Mouse (Mus musculus): Measurements from ENCODE around the gene Btn1a1. TPM values are rescaled to one million over a fixed set of nuclear protein-coding genes. Genes with fewer than 3 reads are reported as not detected.

Gene Btn1a1
- polyA plus RNA-seq (2015; fragmentation: Nextera tagmentation; extraction: Ambion mirVana) = not detected in 2 replicates

GRCm38 (mm10) chr13:23465600-23466109 lies at the start of gene Btn1a1:
Btn1a1 (minus strand) TSS chr13:23465901.

DNA sequence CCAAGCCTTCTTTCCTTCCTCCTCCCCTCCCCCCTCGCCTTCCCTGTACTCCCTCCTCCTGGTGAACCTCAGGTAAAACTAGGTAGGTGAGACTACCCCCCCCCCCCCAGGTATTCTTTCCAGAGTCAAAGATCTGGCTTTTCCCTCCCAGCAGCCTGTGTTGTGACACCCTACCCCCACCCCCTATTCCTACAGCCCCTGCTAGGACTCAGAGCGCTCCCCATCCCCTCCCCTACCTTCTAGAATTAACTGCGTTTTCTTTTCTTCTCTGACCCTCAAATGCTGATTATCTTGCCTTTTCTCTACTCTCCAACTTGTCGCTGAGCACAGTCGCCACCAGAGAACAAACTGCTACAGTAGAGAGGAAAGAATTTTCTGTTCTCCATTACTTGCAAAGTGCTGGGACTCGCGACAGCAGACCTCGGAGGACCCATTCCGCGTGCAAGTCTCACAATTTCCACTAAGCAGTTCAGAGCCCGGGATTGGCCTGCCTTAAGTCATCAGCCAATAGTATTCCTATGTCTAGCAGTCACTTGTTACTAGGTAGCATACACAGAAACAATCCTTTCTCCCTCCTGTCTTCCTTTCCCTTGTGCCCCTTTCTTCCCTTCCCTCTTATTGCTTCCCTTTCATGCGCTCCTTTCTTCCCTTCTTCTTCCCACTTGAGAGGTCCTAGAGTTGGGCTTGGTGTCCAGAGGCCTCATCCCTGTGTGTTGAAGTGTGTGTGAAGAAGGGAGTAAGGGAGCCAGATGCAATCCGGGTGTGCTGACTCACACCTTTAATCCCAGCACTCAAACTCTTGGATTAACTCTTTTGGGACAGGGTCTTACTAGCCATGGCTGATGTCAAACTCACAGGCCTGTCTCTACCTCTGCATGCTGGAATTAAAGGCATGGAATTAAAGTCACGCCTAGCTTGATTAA lies 23.0 kb upstream of the Btn1a1 start, which contains the start of gene Btn2a2:
TSS of gene Btn2a2 (minus strand) at position 458 of the 923 bp plus-strand sequence.

DNA sequence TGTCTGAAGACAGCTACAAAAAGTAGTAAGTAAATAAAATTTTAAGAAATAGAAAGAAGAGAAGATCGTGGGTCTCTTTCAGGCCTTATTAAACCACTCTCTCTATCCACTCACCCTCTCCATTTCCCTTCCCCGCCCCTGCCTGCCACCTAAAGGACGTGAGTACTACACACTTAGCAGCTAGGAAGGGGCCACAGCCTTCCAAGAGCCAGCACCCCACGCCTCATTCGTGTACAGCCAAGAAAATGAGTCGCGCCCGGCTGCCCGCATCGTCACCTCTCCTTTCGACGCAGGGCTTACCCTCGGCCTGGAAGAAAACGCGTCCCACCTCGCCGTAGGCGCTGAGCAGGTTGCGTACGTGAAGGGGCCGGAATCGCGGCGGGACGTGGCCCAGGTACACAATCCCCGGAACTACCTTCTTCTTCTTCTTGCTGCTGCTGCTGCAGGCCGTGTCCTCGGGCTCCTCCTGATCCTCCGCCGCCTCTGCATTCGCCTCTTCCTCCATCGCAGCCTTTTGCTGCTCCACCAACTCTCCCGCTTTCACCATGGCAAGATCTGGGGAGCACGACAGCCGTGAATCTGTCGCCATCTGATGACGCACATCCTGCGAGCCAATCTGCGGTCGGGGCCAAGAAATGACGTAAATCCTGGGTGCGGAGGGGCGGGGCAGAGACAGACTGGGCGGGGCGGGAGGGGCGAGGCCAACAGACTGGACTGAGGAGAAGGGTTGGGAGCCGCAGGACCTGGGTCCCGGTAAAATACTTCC lies 42.2 kb downstream of the Btn1a1 start, which contains the start of gene Abt1:
TSS of gene Abt1 (minus strand) at position 581 of the 766 bp plus-strand sequence.

Other genes starting within 250 kb of the Btn1a1 start
- gene Vmn1r222, start 230.0 kb downstream of the Btn1a1 start, polyA plus RNA-seq (2015; fragmentation: Nextera tagmentation; extraction: Ambion mirVana) = not detected in 2 replicates
- gene Vmn1r223, start 218.8 kb downstream of the Btn1a1 start, polyA plus RNA-seq (2015; fragmentation: Nextera tagmentation; extraction: Ambion mirVana) = not detected in 2 replicates
- gene Zfp322a, start 96.7 kb downstream of the Btn1a1 start, polyA plus RNA-seq (2015; fragmentation: Nextera tagmentation; extraction: Ambion mirVana) = 19.6 and 25.9 TPM in 2 replicates
- gene Abt1, start 42.0 kb downstream of the Btn1a1 start, polyA plus RNA-seq (2015; fragmentation: Nextera tagmentation; extraction: Ambion mirVana) = 7.0 and 8.6 TPM in 2 replicates
- not detected in 2 replicates for gene Btn2a2, start 23.0 kb upstream of the Btn1a1 start, polyA plus RNA-seq (2015; fragmentation: Nextera tagmentation; extraction: Ambion mirVana)
- 24.9 and 35.3 TPM in 2 replicates for gene Hist1h4h, start 65.1 kb upstream of the Btn1a1 start, polyA plus RNA-seq (2015; fragmentation: Nextera tagmentation; extraction: Ambion mirVana)
- 1.5 and 3.4 TPM in 2 replicates for gene Hist1h2af, start 68.0 kb upstream of the Btn1a1 start, polyA plus RNA-seq (2015; fragmentation: Nextera tagmentation; extraction: Ambion mirVana)
- gene Hist1h3g, start 69.5 kb upstream of the Btn1a1 start, polyA plus RNA-seq (2015; fragmentation: Nextera tagmentation; extraction: Ambion mirVana) = 1.7 and 2.1 TPM in 2 replicates
- 0.54 and 0.58 TPM in 2 replicates for gene Hist1h2bh, start 77.5 kb upstream of the Btn1a1 start, polyA plus RNA-seq (2015; fragmentation: Nextera tagmentation; extraction: Ambion mirVana)
- gene Hist1h3f, start 78.2 kb upstream of the Btn1a1 start, polyA plus RNA-seq (2015; fragmentation: Nextera tagmentation; extraction: Ambion mirVana) = 0.28 and 0.43 TPM in 2 replicates
- not detected in 2 replicates for gene Hist1h4f, start 85.7 kb upstream of the Btn1a1 start, polyA plus RNA-seq (2015; fragmentation: Nextera tagmentation; extraction: Ambion mirVana)
- 0.58 and 0.60 TPM in 2 replicates for gene Hist1h1d, start 87.4 kb upstream of the Btn1a1 start, polyA plus RNA-seq (2015; fragmentation: Nextera tagmentation; extraction: Ambion mirVana)
- 1.8 and 2.0 TPM in 2 replicates for gene Hist1h3e, start 96.5 kb upstream of the Btn1a1 start, polyA plus RNA-seq (2015; fragmentation: Nextera tagmentation; extraction: Ambion mirVana)
- 14.0 and 18.1 TPM in 2 replicates for gene Hist1h2ae, start 105.3 kb upstream of the Btn1a1 start, polyA plus RNA-seq (2015; fragmentation: Nextera tagmentation; extraction: Ambion mirVana)
- 10.7 and 21.8 TPM in 2 replicates for gene Hist1h2bg, start 105.5 kb upstream of the Btn1a1 start, polyA plus RNA-seq (2015; fragmentation: Nextera tagmentation; extraction: Ambion mirVana)
- 1.5 and 2.6 TPM in 2 replicates for gene Hist1h2bf, start 108.3 kb upstream of the Btn1a1 start, polyA plus RNA-seq (2015; fragmentation: Nextera tagmentation; extraction: Ambion mirVana)
- 1.7 and 1.9 TPM in 2 replicates for gene Hist1h2ad, start 108.5 kb upstream of the Btn1a1 start, polyA plus RNA-seq (2015; fragmentation: Nextera tagmentation; extraction: Ambion mirVana)
- 2.9 and 3.4 TPM in 2 replicates for gene Hist1h3d, start 109.9 kb upstream of the Btn1a1 start, polyA plus RNA-seq (2015; fragmentation: Nextera tagmentation; extraction: Ambion mirVana)
- gene Hist1h4d, start 115.7 kb upstream of the Btn1a1 start, polyA plus RNA-seq (2015; fragmentation: Nextera tagmentation; extraction: Ambion mirVana) = 24.3 and 29.2 TPM in 2 replicates
- 1.1 and 1.4 TPM in 2 replicates for gene Hist1h2be, start 155.2 kb upstream of the Btn1a1 start, polyA plus RNA-seq (2015; fragmentation: Nextera tagmentation; extraction: Ambion mirVana)
- gene Hist1h1e, start 156.7 kb upstream of the Btn1a1 start, polyA plus RNA-seq (2015; fragmentation: Nextera tagmentation; extraction: Ambion mirVana) = 5.4 and 5.8 TPM in 2 replicates
- gene Hist1h2ac, start 218.0 kb upstream of the Btn1a1 start, polyA plus RNA-seq (2015; fragmentation: Nextera tagmentation; extraction: Ambion mirVana) = 1.00 and 1.2 TPM in 2 replicates
- gene Hist1h2bc, start 218.3 kb upstream of the Btn1a1 start, polyA plus RNA-seq (2015; fragmentation: Nextera tagmentation; extraction: Ambion mirVana) = 161 and 192 TPM in 2 replicates
- gene Hist1h1t, start 229.9 kb upstream of the Btn1a1 start, polyA plus RNA-seq (2015; fragmentation: Nextera tagmentation; extraction: Ambion mirVana) = not detected in 2 replicates
- gene Hist1h4c, start 232.6 kb upstream of the Btn1a1 start, polyA plus RNA-seq (2015; fragmentation: Nextera tagmentation; extraction: Ambion mirVana) = 1.8 TPM in 2 replicates
- gene Hfe, start 245.0 kb upstream of the Btn1a1 start, polyA plus RNA-seq (2015; fragmentation: Nextera tagmentation; extraction: Ambion mirVana) = 8.0 and 9.7 TPM in 2 replicates